Mouse (Mus musculus) neural tube, embryonic 11.5 days (tissue): ENCODE results near the gene Mthfd1. TPM values are rescaled to one million over a fixed set of nuclear protein-coding genes. Genes with fewer than 3 reads are reported as not detected.

ENCODE experiments used
- ATAC-seq: fragments of 200-750 bp; cut with Nextera tagmentation; 2 replicates; pipeline ENCODE4 v1.8.0; 2017; ENCODE audit warnings: moderate number of reproducible peaks, mild to moderate bottlenecking, moderate TSS enrichment, moderate library complexity; ENCODE audit not compliant: insufficient read depth, low FRiP score, low TSS enrichment
- DNase-seq: peaks from one replicate; pipeline ENCODE4 v3.0.0-alpha.2; 2015; ENCODE audit warnings: low spot score
- H3K27ac ChIP-seq: fragments of 300-500 bp; sonication (generic); 2 replicates; pipeline ENCODE4 v1.5.1; 2014; ENCODE audit warnings: low read depth, mild to moderate bottlenecking, low read length
- H3K27me3 ChIP-seq: fragments of 300-500 bp; sonication (generic); 2 replicates; pipeline ENCODE4 v1.6.1; 2014; ENCODE audit warnings: mild to moderate bottlenecking, low read length, mixed read lengths; ENCODE audit not compliant: control insufficient read depth, insufficient read depth
- H3K36me3 ChIP-seq: fragments of 300-500 bp; sonication (generic); 2 replicates; pipeline ENCODE4 v1.6.1; 2014; ENCODE audit warnings: mild to moderate bottlenecking, low read length, moderate library complexity, mixed read lengths; ENCODE audit not compliant: control insufficient read depth, insufficient read depth
- H3K4me1 ChIP-seq: fragments of 300-500 bp; sonication (generic); 2 replicates; pipeline ENCODE4 v1.6.1; 2014; ENCODE audit warnings: low read length, mixed read lengths; ENCODE audit not compliant: control insufficient read depth, insufficient read depth
- H3K4me2 ChIP-seq: fragments of 300-500 bp; sonication (generic); 2 replicates; pipeline ENCODE4 v1.6.1; 2014; ENCODE audit warnings: low read depth, mild to moderate bottlenecking, moderate library complexity
- H3K4me3 ChIP-seq: fragments of 300-500 bp; sonication (generic); 2 replicates; pipeline ENCODE4 v1.5.1; 2014; ENCODE audit warnings: low read depth, low read length
- H3K9ac ChIP-seq: fragments of 300-500 bp; sonication (generic); 2 replicates; pipeline ENCODE4 v1.6.1; 2014; ENCODE audit warnings: mild to moderate bottlenecking, low read length
- H3K9me3 ChIP-seq: fragments of 300-500 bp; sonication (generic); 2 replicates; pipeline ENCODE4 v1.6.1; 2016; ENCODE audit warnings: low read length; ENCODE audit not compliant: control insufficient read depth
- WGBS: fragments of 180-500 bp; shearing (Covaris S2); extraction: QIAGEN DNeasy Blood & Tissue Kit; methylation state at CpG from one replicate; pipeline ENCODE4 v1.1.7; 2014; 5-methylcytosine and 5-hydroxymethylcytosine counted together
- polyA plus RNA-seq: library from polyadenylated mRNA; unstranded; fragments of >200 nt; fragmentation: Nextera tagmentation; extraction: Ambion mirVana; gene quantifications from 2 replicates; pipeline ENCODE4 v1.2.1, GENCODE M21; 2014

The Mthfd1 gene
- polyA plus RNA-seq, 1 experiment from 2014 or later = 60.8 TPM

DNA sequence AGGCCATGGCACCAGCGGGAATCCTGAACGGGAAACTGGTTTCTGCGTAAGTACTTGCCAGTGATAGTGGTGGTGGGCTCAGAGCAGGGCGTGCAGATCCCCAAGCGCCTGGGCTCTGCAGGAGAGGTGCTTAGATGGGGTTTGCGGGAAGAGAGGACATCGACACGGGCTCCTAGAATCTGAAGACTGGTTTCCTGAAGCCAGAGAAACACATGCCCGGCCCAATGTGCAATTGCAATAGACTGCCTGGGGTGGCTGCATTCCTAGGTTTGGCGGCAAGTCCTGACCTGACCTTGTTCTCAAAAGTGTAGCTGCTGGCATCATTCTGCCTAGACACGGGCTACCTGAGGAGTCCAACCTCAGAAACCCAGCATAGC is 389 bp downstream of the Mthfd1 start:
- Histone ChIP-seq H3K9ac (peak overlapping the region; percentile 61), H3K4me3 (peak overlapping the region; percentile 56), H3K36me3 (no peaks in the 10 kb centered on the region), H3K27me3 (no peaks in the 10 kb centered on the region), H3K27ac (0 out of 2 replicates have a peak overlapping the region, but pooled peaks have one; percentile 1), H3K9me3 (no peaks in the 10 kb centered on the region), H3K4me2 (peak overlapping the region; percentile 94), H3K4me1 (0 out of 2 replicates have a peak, but pooled peaks cover 4% of the 10 kb centered on the region)
- DNase-seq (no peak), ATAC-seq (peak; percentile 70)
- 0% methylated on average over 11 of the region's 11 CpGs for WGBS

GRCm38 (mm10) chr12:76256114-76256843 is 1.2 kb downstream of the Mthfd1 start:
- no peaks in the 10 kb centered on the region for H3K36me3 ChIP-seq
- 6% methylated on average over 17 of the region's 17 CpGs for WGBS
- H3K4me1 ChIP-seq = 0 out of 2 replicates have a peak, but pooled peaks cover 4% of the 10 kb centered on the region

DNA sequence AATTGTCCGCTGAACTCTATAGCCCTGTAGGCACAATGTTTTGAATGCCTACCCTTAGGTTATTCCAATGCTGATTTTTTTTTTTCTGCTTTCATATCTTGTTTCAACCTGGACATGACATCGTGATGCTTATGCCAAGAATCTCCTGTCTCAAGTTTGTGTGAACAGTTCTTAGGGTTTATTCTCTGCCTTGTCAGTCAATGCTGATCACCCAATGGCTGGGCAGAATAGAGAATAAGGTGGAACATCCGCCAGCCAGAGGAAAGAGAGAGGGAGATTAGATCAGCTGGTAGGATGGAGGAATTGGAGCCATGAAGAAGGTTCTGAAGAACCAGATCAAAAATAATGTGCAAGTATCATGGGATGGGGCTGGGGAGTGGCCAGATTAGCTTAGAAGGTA is 5.6 kb downstream of the Mthfd1 start:
- no peaks in the 10 kb centered on the region for H3K9me3 ChIP-seq
- DNase-seq (no peak), ATAC-seq (no peak)
- no peak overlapping the region for H3K4me2 ChIP-seq
- H3K36me3 ChIP-seq = no peaks in the 10 kb centered on the region
- no peak overlapping the region for H3K9ac ChIP-seq
- no peak overlapping the region for H3K4me3 ChIP-seq
- no peaks in the 10 kb centered on the region for H3K27me3 ChIP-seq
- H3K4me1 ChIP-seq = 0 out of 2 replicates have a peak, but pooled peaks cover 4% of the 10 kb centered on the region
- 93% methylated on average over 3 of the region's 3 CpGs for WGBS
- H3K27ac ChIP-seq = no peak overlapping the region

More at GRCm38 (mm10) chr12:76256114-76256843, 1.2 kb downstream of the Mthfd1 start:
- Histone ChIP-seq H3K27me3 (no peaks in the 10 kb centered on the region), H3K9me3 (no peaks in the 10 kb centered on the region), H3K4me2 (peak overlapping the region; percentile 94), H3K27ac (no peak overlapping the region), H3K9ac (peak overlapping the region; percentile 61), H3K4me3 (peak overlapping the region; percentile 56)
- ATAC-seq = no peak
- peak; percentile 28 for DNase-seq

GRCm38 (mm10) chr12:76261556-76261955 is 6.5 kb downstream of the Mthfd1 start:
- DNase-seq (no peak), ATAC-seq (no peak)
- H3K4me3 ChIP-seq = no peak overlapping the region
- no peak overlapping the region for H3K4me2 ChIP-seq
- no peaks in the 10 kb centered on the region for H3K27me3 ChIP-seq
- no peak overlapping the region for H3K27ac ChIP-seq
- 95% methylated on average over 4 of the region's 4 CpGs for WGBS
- H3K4me1 ChIP-seq = no peaks in the 10 kb centered on the region
- H3K9ac ChIP-seq = no peak overlapping the region
- no peaks in the 10 kb centered on the region for H3K36me3 ChIP-seq
- no peaks in the 10 kb centered on the region for H3K9me3 ChIP-seq

DNA sequence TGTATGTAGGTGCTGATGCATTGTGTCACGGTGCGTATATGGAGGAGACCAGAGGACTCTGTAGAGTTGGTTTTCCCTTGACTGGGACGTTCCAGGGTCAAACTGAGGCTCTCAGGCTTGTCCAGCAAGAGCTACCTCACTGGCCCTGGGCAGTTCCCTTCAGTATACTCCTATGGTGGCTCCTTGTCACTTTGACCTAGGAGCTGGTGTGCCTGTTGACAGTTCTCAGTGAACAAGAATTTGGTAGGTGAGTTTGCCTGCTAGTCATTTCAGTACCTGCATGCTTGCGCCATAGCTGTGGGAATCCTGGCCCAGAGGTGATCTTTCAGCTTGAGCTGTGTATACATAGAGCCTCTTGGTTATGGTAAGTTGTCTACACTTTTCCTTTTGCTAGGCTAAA is 7.8 kb downstream of the Mthfd1 start:
- H3K4me2 ChIP-seq = no peak overlapping the region
- no peaks in the 10 kb centered on the region for H3K36me3 ChIP-seq
- no peaks in the 10 kb centered on the region for H3K9me3 ChIP-seq
- no peak overlapping the region for H3K4me3 ChIP-seq
- no peaks in the 10 kb centered on the region for H3K27me3 ChIP-seq
- H3K27ac ChIP-seq = no peak overlapping the region
- DNase-seq (no peak), ATAC-seq (no peak)
- no peak overlapping the region for H3K9ac ChIP-seq
- 93% methylated on average over 4 of the region's 4 CpGs for WGBS
- no peaks in the 10 kb centered on the region for H3K4me1 ChIP-seq

GRCm38 (mm10) chr12:76263876-76264275 is 8.8 kb downstream of the Mthfd1 start:
- 45% methylated on average over 1 of the region's 1 CpGs for whole genome bisulfite sequencing
- ATAC-seq (no peak), DNase-seq (no peak)
- no peaks in the 10 kb centered on the region for H3K36me3 ChIP-seq
- no peak overlapping the region for H3K4me3 ChIP-seq
- H3K27ac ChIP-seq = no peak overlapping the region
- no peaks in the 10 kb centered on the region for H3K9me3 ChIP-seq
- H3K4me2 ChIP-seq = no peak overlapping the region
- no peak overlapping the region for H3K9ac ChIP-seq
- H3K4me1 ChIP-seq = no peaks in the 10 kb centered on the region
- no peaks in the 10 kb centered on the region for H3K27me3 ChIP-seq

DNA sequence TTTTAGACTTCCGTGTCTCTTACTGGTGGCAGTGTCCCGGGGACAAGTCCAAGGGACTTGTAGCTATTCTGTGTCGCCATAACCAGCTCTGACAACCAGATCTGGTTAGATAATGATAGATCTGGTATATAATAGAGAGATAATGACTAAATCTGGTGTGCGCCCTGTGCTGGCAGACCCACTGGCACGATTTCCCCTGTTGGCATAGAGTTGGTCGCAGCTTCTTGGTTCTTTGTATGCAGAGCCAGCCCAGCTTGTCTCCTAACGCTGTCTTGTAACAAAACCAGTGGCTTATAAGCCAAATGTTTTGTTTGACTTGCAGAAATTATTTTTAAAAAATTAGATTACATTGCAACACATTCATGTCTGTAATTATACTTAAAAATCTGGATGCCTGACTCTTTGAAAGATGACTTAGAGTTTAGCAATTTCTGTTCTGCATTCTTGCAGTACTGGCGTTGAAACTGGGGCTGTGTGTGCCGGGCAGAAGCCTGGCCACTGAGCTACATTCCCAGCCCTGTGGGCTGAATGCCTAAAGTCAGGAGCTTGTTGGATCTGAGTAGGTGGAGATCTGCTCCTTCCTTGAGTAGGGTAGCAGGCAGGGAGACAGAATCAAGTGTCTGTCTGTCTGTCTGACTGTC is 9.3 kb downstream of the Mthfd1 start:
- no peak overlapping the region for H3K27ac ChIP-seq
- H3K36me3 ChIP-seq = no peaks in the 10 kb centered on the region
- WGBS = 91% methylated on average over 9 of the region's 9 CpGs
- ATAC-seq (no peak), DNase-seq (no peak)
- no peak overlapping the region for H3K9ac ChIP-seq
- H3K4me1 ChIP-seq = no peaks in the 10 kb centered on the region
- no peaks in the 10 kb centered on the region for H3K9me3 ChIP-seq
- H3K4me2 ChIP-seq = no peak overlapping the region
- no peaks in the 10 kb centered on the region for H3K27me3 ChIP-seq
- no peak overlapping the region for H3K4me3 ChIP-seq

- ATAC-seq (no peak), DNase-seq (no peak)
- WGBS = 82% methylated on average over 6 of the region's 6 CpGs
- Histone ChIP-seq H3K4me3 (no peak overlapping the region), H3K4me1 (no peaks in the 10 kb centered on the region), H3K36me3 (no peaks in the 10 kb centered on the region), H3K9me3 (no peaks in the 10 kb centered on the region), H3K27ac (no peak overlapping the region), H3K4me2 (no peak overlapping the region), H3K27me3 (no peaks in the 10 kb centered on the region), H3K9ac (no peak overlapping the region)
These were observed 9.9 kb downstream of the Mthfd1 start for GRCm38 (mm10) chr12:76265001-76265400.

- Histone ChIP-seq H3K4me3 (no peak overlapping the region), H3K9ac (no peak overlapping the region), H3K4me1 (no peaks in the 10 kb centered on the region), H3K27me3 (no peaks in the 10 kb centered on the region), H3K36me3 (no peaks in the 10 kb centered on the region), H3K9me3 (no peaks in the 10 kb centered on the region), H3K4me2 (no peak overlapping the region), H3K27ac (no peak overlapping the region)
- ATAC-seq (no peak), DNase-seq (no peak)
- 90% methylated on average over 9 of the region's 9 CpGs for WGBS
These were observed 11.8 kb downstream of the Mthfd1 start for GRCm38 (mm10) chr12:76266875-76267274.
